Mouse (Mus musculus): ENCODE data around the gene Fnip2.

- TF ChIP-seq CTCF (IDR thresholded peaks at IDR 0.05; ENCODE audit: borderline replicate concordance, insufficient read depth, low read length): no peak
- TF ChIP-seq POLR2A (IDR thresholded peaks at IDR 0.05; ENCODE audit: low read depth, low read length): no peak
These were observed 122.6 kb downstream of the Fnip2 start for GRCm38 (mm10) chr3:79445041-79445440.

Measured in embryonic fibroblast, embryonic 13.5 days (primary cell).